1 mouse cellular context compared by ENCODE assay signal in genomic region chr2:35979644-35980021, GRCm38 (mm10).
TF ChIP-seq lines count a peak whose summit lies in the region.

TSS of gene Ttll11 (minus strand) at chr2:35979913.

TF ChIP-seq in CH12.LX, 34 proteins besides CTCF, POLR2A, EP300 and RAD21 (continued from another document):
- TF ChIP-seq UBTF (IDR thresholded peaks at IDR 0.05; ENCODE audit: low read depth, low read length) (no peak), NRF1 (IDR thresholded peaks at IDR 0.05; ENCODE audit: low read depth, low read length) (peak; percentile 72), KAT2A (IDR thresholded peaks at IDR 0.05; ENCODE audit: insufficient replicate concordance, low read length) (peak; percentile 70; the same call in 1 of the 2 replicates), CHD2 (IDR thresholded peaks at IDR 0.05; ENCODE audit: low read length) (no peak), IRF4 (IDR thresholded peaks at IDR 0.05; ENCODE audit: low read depth, low read length) (peak; percentile 53; the same call in 1 of the 2 replicates), CHD1 (IDR thresholded peaks at IDR 0.05; ENCODE audit: low read depth, low read length) (no peak), ELF1 (IDR thresholded peaks at IDR 0.05; ENCODE audit: low read depth, low read length) (peak; percentile 77), JUN (IDR thresholded peaks at IDR 0.05; ENCODE audit: insufficient read depth, low read depth, low read length) (no peak), MEF2A (IDR thresholded peaks at IDR 0.05; ENCODE audit: borderline replicate concordance, low read depth, low read length) (peak; percentile 82), E2F4 (IDR thresholded peaks at IDR 0.05; ENCODE audit: insufficient replicate concordance, low read depth, low read length) (no peak), PAX5 (IDR thresholded peaks at IDR 0.05; ENCODE audit: low read length) (no peak), ZKSCAN1 (IDR thresholded peaks at IDR 0.05; ENCODE audit: borderline replicate concordance, low read depth, low read length) (no peak)
